Mouse (Mus musculus) neutrophil, adult 5-6 weeks (primary cell): ENCODE measurements around the gene Ucp2. TPM values are rescaled to one million over a fixed set of nuclear protein-coding genes. Genes with fewer than 3 reads are reported as not detected.

Experiments
- ATAC-seq: fragments of 151-379, 151-347 bp; 2 replicates; pipeline ENCODE4 v1.8.0; 2017; ENCODE audit warnings: mild to moderate bottlenecking, moderate TSS enrichment; ENCODE audit not compliant: insufficient number of reproducible peaks, poor library complexity, low FRiP score, severe bottlenecking; ENCODE audit errors: extremely low read depth
- total RNA-seq: library from RNA; stranded (forward); fragments of 200-1000 nt; gene quantifications from 2 replicates; pipeline ENCODE4 v1.2.3, GENCODE M21; 2017

The Ucp2 gene
- 453 and 500 TPM in 2 replicates for total RNA-seq

DNA sequence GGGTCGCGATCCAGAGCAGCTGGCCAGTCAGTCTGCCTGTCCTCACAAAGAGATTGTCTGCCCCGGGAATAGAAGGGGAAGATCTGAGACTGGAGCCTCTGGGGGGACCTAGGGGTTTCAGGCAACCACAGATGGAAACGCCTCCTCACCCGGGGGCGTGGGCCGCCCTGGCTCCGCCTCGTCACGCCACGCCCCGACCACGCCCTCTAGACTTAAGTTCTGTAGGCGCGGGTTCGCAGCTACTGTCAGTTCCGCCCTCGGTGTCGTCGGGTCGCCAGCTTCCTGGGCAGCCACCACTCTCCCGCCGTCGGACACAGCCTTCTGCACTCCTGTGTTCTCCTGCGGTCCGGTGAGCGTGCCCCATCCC, at the start of gene Ucp2:
Gene Ucp2 (plus strand): TSS at position 221 of the 367 bp plus-strand sequence.
- peak; percentile 69 for ATAC-seq

DNA sequence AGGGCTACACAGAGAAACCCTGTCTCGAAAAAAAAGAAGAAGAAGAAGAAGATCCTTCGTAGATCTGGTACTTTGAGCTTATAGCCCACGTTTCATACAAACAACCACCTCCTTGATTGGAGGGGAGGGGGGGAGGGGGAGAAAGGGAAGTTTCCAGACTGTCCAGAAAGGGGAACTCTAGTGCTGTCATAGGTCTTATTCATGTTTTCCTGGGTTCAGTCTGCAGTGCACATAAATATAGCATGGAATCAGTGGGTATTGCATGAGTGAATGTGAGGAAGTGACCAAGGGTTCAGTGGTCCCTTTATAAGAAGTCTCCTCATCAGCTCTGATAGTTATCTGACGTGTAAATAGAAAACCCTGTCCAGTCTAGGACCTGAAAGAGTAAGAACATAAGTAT, 49.4 kb upstream of the Ucp2 start:
- ATAC-seq = peak; percentile 66

DNA sequence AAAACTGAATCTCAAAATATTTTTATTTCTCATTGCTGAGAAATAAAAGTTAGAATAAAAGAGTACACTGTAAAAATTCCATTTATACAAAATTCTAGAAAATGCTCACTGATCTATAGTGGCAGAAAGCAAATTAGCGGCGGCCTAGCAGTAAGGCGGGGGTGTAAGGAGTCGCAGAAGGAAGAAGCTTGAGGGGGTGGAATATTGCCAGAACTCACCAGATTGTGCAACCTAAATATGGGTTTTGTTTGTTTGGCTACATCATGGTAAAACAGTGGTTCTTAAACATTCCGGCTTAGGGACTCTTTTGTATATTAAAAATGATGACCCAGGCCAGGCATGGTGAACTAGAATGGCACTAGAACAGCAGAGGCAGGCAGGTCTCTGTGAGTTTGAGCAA, 46.9 kb upstream of the Ucp2 start:
- no peak for ATAC-seq

DNA sequence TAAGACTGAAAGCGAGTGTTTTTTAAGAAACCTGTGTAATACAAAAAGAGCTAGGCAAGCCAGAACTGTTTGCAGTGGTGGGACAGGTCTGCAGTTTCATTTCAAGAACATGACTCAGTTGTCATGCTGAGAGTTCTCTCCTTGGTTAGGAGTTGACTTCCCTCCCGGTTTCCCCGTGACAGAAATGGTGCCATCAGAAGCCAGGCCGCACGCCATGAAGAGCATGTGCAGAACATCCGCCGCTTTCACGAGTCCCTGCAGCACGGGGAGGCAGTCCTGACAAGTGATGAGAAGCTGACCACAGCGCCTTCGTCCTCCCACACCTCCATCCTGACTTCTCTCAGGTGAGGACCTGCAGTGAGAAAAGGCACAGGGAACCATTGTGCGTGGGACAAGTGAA, 44.6 kb upstream of the Ucp2 start:
- no peak for ATAC-seq

DNA sequence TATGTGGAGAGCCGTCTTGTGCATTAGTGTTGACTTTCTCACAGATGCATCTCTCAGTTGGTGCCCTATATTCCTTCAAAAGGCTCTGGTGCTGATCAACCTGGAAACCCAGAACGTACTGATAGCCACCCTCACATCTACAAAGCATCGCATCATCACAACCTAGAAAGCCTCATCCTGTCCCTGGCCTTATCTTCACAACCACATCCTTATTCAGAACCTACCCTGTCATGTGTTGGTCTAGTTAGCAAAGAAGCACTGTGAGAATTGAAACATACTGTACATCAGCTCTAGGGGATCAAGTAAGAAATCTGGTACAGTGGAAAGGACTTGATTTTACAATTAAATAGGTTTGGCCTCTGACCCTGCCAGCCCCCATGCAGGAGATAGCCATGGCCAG, 44.2 kb upstream of the Ucp2 start:
- no peak for ATAC-seq

DNA sequence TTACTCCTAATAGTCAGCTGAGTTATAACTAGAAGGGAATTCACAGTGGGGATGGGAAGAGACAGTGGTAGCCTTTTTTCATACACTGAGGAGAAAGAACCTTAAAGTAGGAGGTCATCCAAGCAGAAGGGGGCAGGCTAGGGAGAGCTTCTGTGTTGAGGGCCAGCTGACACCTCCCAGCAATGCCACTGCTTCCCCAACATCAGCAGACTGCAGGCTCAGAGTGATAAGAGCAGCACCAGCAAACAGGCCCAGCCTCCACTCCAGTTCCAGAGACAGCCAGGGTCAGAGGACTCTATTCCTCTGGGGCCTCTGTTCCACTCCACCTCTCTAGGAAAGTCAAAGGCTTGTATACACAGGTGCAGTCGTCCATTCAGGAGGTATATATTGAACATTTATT, 35.0 kb upstream of the Ucp2 start:
- ATAC-seq = no peak

DNA sequence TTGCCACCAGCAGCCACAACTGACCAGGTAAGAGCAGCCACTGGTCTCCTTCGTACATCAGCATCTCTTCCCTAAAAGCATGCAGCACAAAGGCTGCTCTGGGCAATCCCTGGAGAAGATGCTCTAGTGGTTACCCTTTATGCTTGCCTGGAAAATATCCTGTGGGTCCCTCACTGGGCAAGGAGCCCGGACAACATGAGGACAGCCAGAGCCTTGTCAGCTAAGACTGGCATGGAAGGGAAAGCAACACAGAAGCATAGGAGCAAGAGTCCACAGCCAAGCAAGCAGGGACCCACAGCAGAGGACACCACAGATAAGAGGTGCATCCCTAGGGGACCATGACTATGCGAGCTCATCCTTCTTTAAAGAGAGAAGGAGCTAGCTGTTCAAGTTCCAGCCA, 33.3 kb upstream of the Ucp2 start:
- ATAC-seq = no peak

DNA sequence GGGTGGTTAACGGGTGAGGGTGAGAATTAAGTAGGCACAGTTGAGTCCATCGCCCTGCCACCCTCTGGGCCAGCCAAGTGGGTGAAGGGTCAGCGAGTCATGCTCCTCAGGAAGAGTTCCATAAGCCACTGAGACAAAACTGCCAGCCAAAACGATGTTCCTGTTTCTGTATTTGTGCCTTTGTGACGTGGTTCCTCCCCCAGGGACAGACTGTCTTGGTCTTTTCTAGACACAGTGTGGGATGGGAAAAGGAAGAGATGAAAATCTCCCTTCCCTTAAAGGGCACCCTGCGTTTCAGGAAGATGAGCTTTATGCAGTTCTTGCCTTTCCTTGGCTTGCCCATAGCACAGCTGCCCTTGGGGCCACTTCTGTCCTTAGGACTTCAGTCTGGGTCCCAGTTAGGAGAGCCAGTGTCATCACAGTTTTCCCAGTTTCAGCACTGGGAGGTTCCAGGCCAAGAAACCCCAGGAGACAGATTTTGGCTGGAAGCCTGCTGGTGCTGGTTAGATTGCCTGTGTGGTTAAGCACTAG, 31.5 kb upstream of the Ucp2 start:
- 0 out of 2 replicates have a peak, but pooled peaks have one; percentile 10 for ATAC-seq

DNA sequence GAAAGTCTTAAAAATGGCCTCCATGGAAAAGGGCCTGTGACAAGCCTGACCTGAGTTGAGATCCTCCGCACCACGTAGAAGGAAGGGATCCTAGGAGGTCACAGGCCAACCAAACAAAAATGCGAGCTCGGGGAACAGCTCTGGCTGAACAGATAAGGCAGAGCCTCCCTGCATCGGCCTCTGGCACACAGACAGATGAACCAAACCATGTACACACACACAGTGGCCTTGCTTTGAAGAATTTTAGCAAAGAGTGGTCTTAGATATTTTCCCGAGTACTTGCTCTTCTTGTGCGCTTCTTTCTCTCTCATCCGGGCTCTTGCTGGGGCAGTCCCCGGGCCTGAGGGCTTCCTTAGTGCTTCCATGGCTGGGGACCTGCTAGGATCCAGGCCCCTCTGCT, 29.9 kb upstream of the Ucp2 start:
- no peak for ATAC-seq

DNA sequence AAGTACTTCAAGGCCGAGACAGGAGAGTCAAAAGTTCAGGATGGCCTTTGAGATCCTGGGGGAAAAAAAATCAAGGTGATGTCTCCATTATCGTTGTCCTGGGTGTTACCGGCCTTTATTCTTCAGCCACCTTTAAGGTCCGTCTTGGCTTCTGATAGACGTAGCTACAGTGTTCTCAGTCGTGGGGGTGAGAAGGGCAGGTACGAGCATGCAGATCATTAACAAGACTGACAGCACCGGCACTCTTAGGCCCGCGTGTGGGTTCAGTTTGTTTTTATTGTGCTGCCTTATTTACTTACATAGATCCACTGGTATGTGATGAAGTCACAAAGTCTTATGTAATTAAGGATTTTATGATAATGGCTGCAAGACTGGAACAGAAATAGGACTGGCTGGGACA, 29.4 kb upstream of the Ucp2 start:
- no peak for ATAC-seq

DNA sequence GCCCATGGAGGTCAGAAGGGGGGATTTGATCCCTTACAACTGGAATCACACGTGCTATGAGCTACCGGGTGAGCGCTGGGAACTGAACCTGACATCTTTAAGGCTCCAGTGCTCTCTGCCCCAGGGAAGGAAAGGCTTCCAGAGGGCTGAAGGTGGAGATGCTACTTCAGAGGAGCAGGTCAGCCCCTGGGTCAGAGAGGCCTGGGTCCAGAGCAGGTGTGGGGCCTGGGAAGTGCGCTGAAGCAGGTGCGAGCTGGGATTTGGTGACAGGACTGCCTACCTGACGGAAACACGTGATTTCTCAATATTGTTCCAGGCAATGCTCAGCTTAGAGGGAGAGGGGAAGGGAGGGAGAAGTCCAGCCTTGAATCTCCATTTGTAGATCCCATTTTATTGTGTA, 28.9 kb upstream of the Ucp2 start:
- no peak for ATAC-seq

DNA sequence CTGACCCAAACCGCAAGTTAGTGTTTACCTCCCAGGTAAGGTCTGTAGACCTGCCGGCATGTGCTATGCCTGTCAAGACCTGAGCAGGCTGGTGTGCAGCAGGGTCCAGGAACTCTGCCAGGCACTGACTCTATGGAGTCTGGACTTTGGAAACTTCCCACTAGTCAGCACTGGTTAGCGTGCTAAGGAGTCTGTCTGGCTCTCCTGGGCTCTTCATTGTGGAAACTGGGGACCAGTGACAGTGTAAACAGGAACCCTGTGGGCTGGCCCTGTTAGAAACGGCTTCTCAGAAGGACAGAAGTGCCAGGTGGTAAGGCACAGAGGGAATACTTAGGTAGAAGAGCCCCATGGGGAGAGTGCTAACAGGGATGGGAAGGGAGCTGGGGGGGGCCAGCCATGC, 27.9 kb upstream of the Ucp2 start:
- no peak for ATAC-seq

DNA sequence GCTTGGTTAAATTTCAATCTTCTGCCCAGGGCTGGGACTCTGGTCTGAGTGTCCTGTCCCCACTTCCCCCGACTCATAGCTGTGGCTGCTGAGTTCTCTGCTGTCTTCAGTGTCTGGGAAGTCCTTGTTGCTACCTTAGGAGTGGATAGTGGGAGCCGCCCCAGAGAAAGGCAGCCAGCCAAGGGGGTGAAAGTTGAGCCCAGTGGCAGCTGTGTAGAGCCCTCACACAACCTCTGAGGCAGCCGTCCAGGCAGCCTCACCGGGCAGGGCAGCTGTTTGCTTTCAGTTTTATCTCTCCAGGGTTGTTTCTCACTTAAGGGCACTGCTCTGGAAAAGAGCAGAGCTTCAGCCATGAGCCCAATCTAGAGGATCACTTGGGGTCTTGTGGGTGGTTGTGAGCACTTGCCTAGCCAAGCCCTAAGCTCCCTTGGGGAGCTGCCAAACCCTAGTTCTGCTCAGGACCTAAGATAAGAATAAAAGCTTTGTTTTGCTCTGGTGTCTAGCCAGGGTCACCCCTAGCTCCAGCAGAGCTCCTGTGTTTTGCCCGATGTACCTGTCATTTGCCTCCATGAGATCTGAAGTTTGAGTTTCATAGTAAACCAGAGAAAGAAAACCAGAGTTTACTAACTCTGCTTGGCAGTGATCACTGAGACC, 27.4 kb upstream of the Ucp2 start:
- no peak for ATAC-seq

DNA sequence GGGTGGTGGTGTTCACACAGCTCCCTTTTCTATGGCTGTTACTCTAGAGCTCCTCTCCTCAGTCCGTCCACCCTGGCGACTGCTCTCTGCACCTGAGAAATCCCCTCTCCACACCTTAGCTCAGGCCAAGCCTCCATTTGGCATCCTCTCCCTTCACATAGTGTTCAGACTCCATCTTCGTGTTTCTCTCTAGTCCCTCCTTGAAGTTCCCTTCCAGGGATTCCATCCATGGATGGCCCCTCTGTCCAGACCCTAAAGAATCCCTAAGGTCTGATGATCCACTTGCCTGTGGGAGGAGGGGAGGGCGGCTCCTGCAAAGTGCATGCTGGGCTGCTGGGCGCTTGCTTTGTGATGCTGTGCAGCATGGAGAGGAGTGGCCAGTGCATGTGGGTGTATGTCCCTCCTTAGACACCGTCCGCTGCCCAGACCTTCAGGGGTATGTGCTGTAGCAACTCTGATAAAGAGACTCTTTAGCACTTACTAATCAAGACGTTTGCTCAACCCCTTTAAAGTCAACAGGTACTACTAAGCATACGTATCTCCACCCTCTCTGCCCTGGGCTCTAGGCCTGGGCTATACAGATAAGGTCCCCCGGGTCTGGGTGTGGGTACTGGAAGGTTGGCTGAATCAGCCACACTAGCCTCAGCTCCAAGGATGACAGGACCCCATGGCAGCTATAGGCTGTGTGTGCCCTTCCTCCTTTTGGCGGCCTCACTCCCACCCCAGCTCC, 26.2 kb upstream of the Ucp2 start:
- ATAC-seq = no peak

DNA sequence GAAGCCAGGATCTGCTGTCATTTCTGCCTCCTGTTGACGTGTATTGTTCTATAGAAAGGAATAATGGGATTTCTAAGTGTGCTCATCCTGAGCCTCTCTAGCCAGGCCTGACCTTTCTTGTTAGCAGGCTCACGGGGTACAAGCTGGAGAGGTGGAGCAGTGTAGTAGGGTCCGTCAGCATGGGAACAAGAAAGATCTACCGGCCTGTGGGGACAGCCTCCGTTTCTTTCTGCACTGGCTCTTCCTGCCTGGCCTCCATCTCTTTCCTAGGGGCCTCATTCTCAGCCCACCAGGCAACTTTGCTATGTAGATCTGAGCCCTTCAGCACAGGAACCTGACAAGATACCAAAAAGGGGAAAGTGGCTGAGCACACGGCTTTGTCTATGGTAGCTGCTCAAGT, 24.4 kb upstream of the Ucp2 start:
- ATAC-seq = no peak

DNA sequence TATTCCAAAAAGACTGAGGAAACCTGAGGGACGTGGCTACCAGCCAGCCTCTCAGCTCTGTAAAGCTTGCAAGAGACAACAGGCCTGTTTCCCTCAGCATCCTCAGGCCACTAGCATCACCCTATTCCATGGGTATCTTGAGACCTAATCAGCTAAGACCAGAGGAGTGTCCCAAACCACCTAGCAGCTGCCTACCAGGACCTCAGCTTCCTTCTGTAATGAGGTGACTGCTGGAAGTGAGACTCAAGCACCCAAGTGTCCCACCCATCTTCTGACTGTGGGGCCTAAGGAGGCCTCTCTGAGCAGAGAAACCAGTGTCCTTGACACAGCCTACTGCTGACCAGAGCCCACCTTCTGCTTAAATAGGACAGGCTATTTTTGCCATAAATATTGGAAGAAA, 23.6 kb upstream of the Ucp2 start:
- ATAC-seq = no peak

DNA sequence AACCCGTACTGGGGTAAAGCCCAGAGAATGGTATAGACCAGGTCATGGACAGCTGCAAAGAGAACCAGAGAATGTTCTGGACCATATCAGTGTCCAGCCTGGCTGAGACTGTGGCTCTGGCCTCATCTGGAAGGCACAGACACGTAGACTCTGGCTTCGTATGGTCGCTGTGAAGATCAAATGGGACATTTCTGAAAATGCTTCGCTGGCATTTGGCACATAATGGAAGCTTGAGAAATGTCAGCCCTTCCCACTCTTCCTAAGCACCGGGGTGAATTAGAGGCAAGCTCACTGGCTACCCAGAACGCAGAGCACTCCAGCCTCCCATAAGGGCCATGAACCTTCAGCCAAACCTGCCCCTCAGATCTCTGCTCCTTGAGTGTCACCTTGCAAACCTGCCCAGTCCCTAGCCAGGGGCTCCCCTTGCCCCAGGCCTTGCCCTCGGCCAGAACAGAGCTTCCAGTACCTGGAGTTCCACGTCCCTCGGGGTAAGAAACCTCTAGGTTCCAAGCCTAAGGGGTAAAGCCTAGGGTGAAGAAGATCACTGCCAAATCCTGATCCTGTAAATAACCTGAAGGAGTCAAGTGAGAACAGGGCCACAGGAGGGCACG, 22.2 kb upstream of the Ucp2 start:
- no peak for ATAC-seq

DNA sequence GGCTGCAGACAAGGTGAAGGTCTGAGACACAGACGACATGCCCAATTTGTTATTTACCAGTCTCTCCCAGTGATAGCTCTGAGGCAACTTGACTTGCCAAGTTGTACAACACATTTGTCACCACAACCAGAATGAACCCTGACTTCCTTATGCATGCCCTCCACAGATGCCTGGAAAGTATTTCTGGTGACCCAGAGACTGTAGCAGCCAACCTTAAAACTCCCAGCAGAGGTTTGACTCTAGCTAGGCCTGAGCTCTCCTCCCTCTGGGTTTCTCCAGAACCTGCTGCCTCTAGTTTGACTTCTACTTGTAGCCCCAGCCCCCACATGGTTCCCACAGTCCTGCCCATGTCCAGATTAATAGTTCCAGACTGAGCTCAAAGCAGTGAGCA, 21.7 kb upstream of the Ucp2 start:
- no peak for ATAC-seq

DNA sequence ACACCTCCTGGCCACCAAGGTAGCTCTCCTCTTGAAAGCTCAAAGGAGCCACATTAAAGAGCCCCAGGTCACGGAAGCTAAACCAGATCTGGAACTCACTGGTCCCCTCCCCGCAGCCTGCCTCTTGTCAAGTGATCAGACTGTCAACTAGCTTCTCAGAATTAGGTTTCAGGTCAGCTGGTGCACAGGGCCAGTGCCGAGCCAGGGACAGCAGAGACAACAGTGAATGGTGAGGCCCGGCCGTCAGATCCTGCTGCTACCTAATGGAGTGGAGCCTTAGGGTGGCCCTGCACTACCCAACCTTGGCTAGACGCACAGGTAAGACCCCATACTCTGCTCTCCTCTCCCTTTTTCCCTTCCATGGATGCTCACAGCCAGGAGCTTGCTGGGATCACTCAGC, 20.4 kb upstream of the Ucp2 start, which contains the start of gene Ucp3:
Gene Ucp3 (plus strand): TSS at position 214 of the 400 bp plus-strand sequence.
- ATAC-seq = no peak

DNA sequence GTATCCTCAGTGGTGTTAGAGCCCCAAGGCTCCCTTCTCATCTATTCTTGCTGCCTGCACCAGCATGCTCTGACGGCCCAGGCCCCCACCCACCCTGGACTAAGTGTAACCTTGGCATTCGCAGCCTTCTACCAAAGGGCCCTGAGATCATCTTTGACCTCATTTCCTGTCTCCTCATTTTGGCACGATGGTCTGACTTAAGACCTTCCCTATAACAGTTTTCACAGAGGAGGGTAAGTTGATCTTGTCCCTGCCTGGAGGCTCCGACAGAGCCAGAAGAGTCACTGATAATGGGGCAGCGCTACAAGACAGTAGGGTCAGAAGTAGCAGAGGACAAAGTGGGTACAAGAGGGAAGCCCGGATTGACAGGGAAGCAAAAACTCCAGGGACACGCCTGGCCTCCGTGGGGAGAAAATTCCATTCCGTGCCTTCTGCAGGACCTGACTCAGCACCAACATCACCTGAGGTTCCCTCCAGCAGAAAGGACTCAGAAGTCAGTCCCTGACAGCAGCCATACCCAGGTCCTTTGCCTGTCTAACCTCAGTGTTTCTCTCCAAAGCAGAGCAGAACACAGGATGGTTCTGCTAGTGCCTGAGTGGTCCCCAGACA, 19.2 kb upstream of the Ucp2 start:
- ATAC-seq = no peak
